Mouse (Mus musculus): ENCODE results near the gene Fads2.
"Not testable (repeated sequence)": the region's sequence is repeated elsewhere in the genome, so short reads cannot be mapped to it uniquely, and the experiment has no call there.

The Fads2 gene

GRCm38 (mm10) chr19:10101341-10102053 is at the start of gene Fads2:
Gene Fads2, minus strand, starts transcription at chr19:10101746.
- peak; percentile 68 to 77 for DNase-seq

- no peak for DNase-seq
Measured at GRCm38 (mm10) chr19:10149189-10149588, 47.6 kb upstream of the Fads2 start.

DNA sequence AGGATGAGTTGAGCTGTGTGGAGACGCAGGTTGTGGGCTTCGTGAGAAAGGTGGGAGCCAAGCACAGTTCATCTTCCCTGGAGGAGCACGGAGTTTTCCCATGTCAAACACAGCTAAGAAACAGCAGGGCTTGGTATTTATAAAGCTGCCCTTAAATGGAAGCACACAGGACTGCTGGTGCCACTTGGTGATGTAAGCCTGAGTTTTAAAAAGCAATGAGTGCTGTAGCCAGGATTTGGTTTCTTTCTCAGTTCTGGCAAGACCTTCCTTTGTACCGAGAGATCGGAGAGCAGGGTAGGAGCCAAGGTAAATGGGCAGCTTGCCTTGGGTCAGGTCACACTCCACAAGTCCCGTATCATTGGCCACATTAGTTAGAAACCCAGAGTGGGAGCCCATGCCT is 47.0 kb upstream of the Fads2 start:
- DNase-seq: no peak

GRCm38 (mm10) chr19:10144464-10144863 is 42.9 kb upstream of the Fads2 start:
- DNase-seq: no peak

GRCm38 (mm10) chr19:10143667-10144066 is 42.1 kb upstream of the Fads2 start:
- no peak for DNase-seq

- DNase-seq: no peak
Measured at GRCm38 (mm10) chr19:10139736-10140135, 38.2 kb upstream of the Fads2 start.

GRCm38 (mm10) chr19:10137423-10137822 is 35.9 kb upstream of the Fads2 start:
- DNase-seq: no peak

- no peak for DNase-seq
Measured at GRCm38 (mm10) chr19:10134692-10135091, 33.1 kb upstream of the Fads2 start.

GRCm38 (mm10) chr19:10129547-10129946 is 28.0 kb upstream of the Fads2 start:
- not testable (repeated sequence) for DNase-seq

DNA sequence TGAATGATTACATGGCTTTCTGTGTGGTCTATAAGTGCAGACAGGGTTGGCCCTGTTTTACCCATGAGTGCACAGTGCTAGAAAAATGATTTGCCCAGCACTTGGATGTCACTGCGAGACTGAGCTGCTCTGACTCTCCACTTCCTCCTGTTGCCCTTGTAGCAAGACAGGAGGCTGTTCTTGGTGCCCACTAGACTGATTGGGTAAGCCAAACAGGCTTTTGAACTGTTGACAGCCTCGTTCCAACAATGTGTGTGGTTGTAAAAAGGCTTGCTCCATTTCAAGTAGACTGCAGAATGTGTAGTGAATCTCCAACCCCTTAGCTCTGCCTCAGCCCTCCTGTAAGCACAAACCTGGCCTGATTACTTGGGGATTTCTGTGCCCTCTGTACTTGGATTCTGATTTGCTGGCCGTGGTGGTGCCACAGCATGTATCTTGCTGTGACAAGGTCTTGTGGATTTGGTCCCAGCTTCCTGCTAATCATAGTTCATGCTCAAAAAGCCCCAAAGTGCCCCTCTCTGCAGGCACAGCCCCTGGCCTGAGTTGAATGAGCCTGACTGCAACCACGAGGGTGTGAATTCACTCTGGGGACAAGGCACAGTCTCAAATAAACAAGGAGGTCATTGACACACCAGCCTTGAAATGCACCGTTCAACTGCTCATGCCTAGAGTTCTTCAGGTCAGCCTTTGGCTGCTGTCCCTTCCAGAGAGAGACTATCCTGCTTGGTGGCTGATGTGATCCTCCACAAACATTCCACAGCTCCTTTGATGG is 25.1 kb upstream of the Fads2 start:
- no peak for DNase-seq

DNA sequence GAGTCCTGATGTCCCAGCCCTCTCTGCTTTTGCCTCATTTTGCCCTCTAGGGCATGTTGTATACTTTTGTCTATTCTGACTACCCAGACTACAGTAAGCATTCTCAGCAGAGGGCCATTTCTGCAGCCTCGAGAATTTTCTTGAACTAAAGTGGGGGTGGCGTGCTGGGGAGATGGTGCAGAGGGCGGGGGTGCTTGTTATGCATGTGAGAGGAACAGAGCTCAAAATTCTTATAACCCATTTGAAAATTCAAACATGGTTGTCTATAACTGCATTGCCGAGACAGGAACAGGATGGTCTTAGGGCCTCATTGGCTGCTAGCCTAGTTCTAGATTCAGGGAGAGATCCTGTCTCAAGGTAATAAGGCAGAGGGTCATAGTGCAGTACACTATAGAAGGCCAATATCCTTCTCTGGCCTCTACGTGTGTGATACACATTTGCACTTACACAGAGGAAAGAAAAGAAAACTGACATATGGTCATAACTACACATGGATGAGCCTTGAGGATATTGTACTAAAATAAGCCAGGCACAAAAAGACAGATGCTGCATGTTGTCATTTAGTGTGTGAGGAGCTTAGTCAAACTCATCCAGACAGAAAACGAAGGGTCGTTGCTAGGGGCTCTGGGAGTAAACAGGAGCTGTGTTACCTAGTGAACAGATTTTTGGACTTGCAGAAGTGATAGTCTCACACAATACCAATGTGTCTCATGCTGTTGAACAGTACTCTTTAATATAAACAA is 22.5 kb upstream of the Fads2 start:
- no peak for DNase-seq

GRCm38 (mm10) chr19:10122021-10122631 is 20.6 kb upstream of the Fads2 start:
- DNase-seq: no peak

GRCm38 (mm10) chr19:10116641-10117040 is 15.1 kb upstream of the Fads2 start:
- DNase-seq: no peak

GRCm38 (mm10) chr19:10115373-10116158 is 14.0 kb upstream of the Fads2 start:
- DNase-seq: no peak

DNA sequence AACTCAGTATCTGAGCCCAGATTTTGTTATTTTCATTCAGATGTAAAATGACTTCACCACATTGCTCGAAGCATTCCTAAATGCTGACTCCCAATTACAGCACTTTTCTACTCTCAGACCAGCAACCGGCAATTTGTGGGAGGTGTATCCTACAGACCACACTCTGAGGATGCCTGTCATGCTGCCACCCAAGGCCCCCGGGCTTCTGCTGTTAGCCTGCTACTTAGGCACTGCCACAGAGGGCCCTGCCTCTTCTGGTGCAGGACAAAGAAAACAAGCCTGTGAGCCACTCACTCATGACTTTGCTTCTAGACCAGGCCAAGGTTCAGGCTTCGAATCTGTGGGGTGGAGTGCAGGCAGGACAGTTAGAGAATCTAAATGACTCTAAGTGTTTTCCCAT is 11.4 kb upstream of the Fads2 start:
- DNase-seq: no peak

- no peak for DNase-seq
Measured at GRCm38 (mm10) chr19:10108666-10109065, 7.1 kb upstream of the Fads2 start.

DNA sequence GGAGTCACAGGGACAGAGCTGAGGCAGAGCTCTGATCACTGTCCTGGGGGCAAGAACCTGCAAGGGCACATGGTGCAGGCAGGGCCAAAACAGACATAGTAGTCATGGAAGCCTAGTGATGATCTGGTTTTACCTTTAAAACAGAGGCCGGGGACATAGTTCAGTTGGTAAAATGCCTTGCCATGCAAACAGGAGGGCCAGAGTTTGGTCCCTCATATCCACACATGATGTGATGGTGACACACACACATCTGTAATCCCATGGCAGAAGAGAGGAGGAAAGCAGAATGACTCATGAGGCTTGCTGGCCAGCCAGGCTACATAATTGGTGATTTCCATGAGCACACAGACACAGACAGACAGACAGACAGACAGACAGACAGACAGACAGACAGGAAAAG is 6.6 kb upstream of the Fads2 start:
- no peak for DNase-seq

GRCm38 (mm10) chr19:10107051-10107611 is 5.6 kb upstream of the Fads2 start:
- no peak for DNase-seq

- no peak for DNase-seq
Measured at GRCm38 (mm10) chr19:10106634-10107033, 5.1 kb upstream of the Fads2 start.

GRCm38 (mm10) chr19:10105034-10105493 is 3.5 kb upstream of the Fads2 start:
- DNase-seq: no peak

GRCm38 (mm10) chr19:10104234-10104633 is 2.7 kb upstream of the Fads2 start:
- DNase-seq: no peak
